Mouse (Mus musculus): ENCODE data around the gene Midn. TPM values are rescaled to one million over a fixed set of nuclear protein-coding genes. Genes with fewer than 3 reads are reported as not detected.

The Midn gene
- total RNA-seq, 2 experiments from 2014 or later: 90.9 to 100.0 TPM

- DNase-seq (ENCODE audit: low spot score in 2 of 2): no peak
Measured at GRCm38 (mm10) chr10:80127920-80128319, 20.2 kb upstream of the Midn start.

- no peak for DNase-seq (ENCODE audit: low spot score in 2 of 2)
Measured at GRCm38 (mm10) chr10:80129846-80130245, 18.2 kb upstream of the Midn start.

GRCm38 (mm10) chr10:80130403-80131031 is 17.6 kb upstream of the Midn start:
- DNase-seq (ENCODE audit: low spot score in 2 of 2): no peak

DNA sequence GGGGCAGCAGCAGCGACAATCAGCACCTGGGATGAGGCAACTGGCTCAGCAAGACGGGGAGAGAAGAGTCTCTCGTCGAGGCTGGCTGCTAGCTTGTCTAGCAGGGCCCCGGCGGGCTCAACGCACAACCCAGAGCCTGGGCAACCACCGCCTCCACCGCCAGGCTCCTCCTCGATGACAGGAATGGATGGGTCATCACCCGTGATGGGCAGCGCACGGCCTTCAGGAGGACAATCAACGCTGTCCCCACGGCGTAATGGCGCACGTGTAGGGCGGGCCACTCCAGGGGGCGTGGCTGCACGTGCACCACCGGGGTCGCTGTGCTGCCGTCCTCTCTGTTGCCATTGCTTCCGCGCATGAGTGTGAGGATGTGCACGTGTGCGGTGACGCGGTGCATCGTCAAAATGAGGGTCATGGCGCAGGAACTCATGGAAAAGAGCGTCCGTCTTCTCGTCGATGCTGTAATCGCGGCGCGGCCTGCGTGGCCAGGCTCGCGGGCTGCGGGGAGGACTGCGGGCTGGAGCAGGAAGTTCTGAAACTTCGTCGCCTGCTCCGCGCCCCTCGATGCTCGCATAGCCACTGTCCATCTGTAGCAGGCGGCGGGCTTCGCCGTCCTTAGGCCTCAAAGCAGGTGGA is 16.6 kb upstream of the Midn start:
- peak; percentile 51 to 63 for DNase-seq (ENCODE audit: low spot score in 2 of 2)

GRCm38 (mm10) chr10:80131952-80132350 is 16.1 kb upstream of the Midn start:
- DNase-seq (ENCODE audit: low spot score in 2 of 2): peak in 1 of 2 experiments; percentile 47

DNA sequence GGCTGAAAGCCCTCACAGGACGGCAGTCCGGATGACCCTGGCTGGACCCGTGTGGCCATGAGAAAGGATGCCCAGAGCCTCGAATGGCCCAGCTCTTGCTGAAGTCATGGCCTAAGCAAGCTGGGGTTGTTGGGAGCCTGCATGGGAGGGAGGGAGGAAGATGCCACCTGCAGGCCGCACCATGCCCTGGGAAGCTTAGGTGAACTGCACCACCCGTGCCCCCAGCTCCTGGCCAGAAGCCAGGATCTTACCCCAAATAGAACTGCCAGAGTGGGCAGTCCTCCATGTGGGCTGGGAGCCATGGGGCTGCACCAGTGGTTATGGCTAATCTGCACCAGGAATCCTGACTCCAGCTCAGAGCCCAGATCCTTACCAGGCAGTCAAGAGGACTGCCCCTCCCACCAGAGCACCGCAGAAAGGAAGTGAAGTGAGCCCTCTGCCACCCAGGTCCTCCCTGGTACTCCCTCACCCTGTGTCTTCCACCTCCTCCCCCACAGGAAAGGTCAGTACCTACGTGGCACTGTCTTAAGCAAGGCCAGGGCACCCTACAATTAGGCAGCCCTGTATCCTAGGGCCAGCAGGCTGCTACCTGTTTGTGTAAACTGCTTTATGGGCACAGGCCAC is 14.7 kb upstream of the Midn start:
- DNase-seq (ENCODE audit: low spot score in 2 of 2): no peak

DNA sequence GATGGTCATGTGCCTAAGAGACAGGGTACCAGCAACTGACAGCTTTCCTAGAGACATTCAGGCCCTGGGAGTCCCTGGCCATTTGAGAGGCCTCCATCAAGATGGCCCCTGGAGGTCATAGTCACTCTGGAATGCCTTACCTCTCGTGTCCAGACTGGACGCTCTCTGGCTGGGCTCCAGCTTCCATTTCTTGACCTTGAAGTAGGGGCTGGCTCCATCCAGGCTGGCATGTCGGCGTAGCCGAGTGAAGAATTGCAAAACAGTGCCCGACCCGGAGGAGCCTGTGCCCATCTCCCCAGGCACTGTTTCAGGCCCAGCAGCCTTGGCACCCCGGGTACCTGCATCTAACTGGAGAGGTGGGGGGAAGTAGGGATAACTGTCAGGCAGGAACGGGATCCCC is 13.7 kb upstream of the Midn start:
- DNase-seq (ENCODE audit: low spot score in 2 of 2): no peak

DNA sequence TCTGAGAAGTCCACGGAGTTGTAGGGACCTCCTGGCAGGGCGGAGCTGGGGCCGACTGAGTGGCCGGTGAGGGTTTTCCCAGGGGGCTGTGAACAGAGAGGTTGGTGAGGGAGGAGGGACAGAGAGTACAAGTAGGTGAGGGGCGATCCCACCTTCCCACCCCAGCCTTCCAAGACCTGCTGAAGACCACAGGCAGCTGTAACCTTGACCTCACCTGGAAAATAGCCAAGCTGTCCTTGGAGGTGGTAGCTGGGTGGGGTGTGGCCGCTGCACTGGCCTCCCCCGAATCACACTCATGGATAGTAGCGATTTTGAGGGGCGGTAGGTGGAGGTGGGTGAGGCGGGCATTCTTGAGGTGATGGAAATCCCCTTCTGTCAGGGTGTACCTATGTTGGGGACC is 12.9 kb upstream of the Midn start:
- DNase-seq (ENCODE audit: low spot score in 2 of 2): no peak

DNA sequence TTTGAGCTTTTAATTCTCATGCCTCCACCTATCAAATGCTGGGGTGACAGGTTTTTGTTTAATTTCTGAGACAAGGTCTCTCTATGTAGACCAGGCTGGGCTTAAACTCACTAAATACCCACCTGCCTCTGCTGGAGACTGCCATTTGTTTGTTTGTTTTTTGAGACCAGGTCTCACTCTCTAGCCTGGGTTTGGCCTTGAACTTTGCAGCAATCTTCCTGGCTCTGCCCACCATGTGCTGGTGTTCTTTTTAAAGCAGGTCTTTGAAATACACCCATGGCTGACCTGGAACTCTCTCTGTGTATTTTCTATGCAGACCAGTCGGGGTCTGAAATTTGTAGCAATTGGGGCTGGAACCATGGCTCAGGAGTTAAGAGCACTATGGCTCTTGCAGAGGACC is 12.4 kb upstream of the Midn start:
- no peak for DNase-seq (ENCODE audit: low spot score in 2 of 2)

GRCm38 (mm10) chr10:80136179-80136951 is 11.7 kb upstream of the Midn start:
- DNase-seq (ENCODE audit: low spot score in 2 of 2): no peak

DNA sequence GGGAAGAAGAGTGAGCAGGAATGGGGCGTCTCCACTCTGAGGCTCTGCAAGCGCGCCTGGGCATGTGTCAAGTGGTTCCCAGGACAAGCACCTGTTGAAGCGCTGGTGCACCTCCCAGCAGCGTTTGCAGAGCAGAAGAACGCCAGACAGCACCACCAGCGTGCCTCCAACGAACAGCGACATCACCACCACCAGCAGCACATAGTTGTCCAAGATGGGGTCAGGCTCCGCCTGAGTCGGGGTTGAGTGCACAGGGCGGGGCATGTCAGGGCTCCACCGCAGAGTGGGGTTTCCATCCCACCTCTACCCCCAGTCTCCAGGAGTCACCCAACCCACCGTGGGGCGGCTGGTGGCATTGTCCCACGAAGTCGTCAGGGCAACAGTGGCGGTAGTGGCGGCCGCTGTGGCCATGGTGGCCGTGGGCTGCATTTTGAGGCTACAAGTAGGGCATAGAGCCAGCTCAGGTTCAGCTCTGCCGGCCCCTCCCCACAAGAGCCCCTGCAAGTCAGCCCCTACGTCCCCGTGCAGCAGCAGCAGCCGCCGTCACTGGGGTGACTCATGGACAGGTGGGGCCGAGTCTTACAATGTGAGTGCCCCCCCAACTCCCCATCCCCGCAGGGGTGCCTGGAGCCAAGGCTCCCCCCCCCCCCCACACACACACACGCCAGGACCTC is 11.0 kb upstream of the Midn start:
- DNase-seq (ENCODE audit: low spot score in 2 of 2): peak in 1 of 2 experiments; percentile 46

- peak in 1 of 2 experiments; percentile 60 for DNase-seq (ENCODE audit: low spot score in 2 of 2)
Measured at GRCm38 (mm10) chr10:80137626-80138552, 10.2 kb upstream of the Midn start.

DNA sequence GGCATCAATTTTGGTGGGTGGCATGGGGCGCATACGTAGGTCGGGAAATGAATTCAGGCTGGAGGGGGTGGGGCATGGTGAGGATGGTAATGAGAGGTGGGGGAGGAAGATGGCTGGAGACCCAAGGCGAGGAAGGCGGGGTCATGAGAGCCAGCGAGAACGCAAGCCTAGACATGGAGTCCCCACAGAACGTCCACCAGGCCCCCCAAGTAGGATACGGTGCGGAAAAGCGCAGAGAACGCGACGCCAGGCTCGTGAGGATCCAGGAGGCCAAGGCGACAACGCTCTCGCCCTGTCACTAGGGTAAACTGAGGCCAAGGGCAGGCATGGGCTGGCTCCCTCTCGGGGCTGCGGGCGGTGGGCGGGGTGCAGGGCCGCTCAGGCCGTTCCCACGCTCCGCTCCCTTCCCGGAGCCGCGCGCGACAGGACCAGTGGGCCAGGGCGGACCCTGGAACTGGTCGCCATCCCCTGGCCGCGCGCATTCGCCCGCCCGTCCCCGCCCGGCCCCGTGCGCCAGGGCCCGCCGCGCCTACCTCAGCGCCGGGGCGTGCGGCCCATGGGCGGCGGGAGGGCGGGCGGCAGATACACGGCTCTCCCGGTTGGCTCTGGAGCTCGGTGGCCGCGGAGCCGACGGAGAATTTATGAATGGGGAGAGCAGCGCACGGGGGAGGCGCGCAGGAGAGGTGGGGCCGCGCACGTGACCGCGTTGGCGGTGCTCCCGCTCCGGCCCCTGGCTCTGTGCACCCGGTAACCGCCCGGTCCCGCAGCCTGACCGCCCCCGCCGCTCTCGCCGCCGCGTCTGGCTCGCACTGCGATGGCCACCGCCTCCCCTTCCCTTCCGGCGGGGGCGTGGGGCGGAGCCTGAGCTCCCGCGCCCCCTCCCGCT is 9.3 kb upstream of the Midn start, which contains the start of gene Atp5d:
Atp5d (plus strand) TSS at position 80 of the 886 bp plus-strand sequence.
- peak in 1 of 2 experiments; percentile 53 for DNase-seq (ENCODE audit: low spot score in 2 of 2)

- DNase-seq (ENCODE audit: low spot score in 2 of 2): no peak
Measured at GRCm38 (mm10) chr10:80139439-80139775, 8.7 kb upstream of the Midn start.

DNA sequence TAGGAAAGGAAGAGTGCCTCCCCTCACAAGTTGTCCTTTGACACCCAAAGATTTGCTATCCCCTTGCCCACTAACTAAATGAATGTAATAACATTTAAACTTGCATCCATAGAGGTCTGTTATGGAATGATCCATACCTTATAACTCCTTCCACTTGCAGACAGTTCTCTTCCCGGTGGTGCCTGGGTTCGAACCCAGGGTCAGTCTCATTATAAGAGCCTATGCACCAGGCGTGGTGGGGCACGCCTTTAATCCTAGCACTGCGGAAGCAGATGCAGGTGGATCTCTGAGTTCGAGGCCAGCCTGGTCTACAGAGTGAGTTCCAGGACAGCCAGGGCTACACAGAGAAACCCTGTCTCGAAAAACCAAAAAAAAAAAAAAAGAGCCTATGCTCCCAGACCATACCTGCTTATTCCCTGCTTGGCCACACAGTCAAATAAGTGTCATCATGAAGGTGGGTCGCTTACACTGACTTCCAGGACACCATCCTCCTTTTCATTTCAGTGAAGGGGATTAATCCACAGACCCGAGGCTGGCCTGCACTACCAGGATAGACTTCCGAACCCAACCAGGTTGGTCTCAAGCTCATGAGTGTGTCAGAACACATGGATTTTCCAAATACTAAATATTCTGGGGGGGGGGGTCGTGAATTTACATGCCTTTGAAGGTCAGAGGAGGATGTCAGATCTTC is 8.0 kb upstream of the Midn start:
- no peak for DNase-seq (ENCODE audit: low spot score in 2 of 2)

DNA sequence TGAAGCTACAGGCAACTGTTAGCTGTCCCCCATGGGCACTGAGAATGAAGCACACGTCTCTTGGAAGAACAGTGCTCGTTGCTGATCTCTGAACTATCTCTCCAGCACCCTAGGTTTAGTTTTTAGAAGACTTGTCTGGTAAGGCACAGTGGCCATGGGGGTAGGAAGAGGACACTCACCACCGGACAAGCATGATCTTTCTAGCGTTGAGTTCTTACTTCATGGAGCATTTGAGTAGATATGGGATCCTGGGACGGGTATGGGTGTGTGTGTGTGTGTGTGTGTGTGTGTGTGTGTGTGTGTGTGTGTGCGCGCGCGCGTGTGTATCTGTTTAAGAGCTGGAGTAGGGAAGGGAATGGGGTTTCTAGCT is 7.4 kb upstream of the Midn start, which contains the start of gene Cbarp:
Cbarp (minus strand) TSS at position 170 of the 370 bp plus-strand sequence.
- no peak for DNase-seq (ENCODE audit: low spot score in 2 of 2)

DNA sequence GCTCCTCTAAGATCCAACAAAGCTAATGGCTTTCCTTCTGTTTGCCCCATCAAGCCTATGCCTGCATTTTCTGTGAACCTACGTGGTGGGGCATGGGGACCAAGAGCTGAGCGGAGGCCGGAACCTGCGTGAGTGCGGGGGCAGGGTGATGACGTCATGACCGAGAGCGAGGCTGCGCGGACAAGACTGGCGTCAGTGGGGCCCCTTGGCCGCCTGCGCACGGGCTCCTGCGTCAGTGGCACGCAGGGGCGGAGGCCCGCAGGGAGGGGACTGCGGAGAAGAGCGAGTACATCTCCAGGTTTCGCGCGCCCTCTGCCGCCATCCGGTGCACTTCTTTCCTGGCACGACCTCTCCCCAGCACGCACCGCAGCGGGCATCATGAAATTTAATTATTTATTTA is 6.8 kb upstream of the Midn start:
- peak; percentile 92 to 96 for DNase-seq (ENCODE audit: low spot score in 2 of 2)

- peak; percentile 83 to 97 for DNase-seq (ENCODE audit: low spot score in 2 of 2)
Measured at GRCm38 (mm10) chr10:80141786-80142529, 6.1 kb upstream of the Midn start.

Measured in layer of hippocampus, postnatal 14 days (tissue).